ENCODE assay signal across 11 mouse cellular contexts in the genomic region with DNA sequence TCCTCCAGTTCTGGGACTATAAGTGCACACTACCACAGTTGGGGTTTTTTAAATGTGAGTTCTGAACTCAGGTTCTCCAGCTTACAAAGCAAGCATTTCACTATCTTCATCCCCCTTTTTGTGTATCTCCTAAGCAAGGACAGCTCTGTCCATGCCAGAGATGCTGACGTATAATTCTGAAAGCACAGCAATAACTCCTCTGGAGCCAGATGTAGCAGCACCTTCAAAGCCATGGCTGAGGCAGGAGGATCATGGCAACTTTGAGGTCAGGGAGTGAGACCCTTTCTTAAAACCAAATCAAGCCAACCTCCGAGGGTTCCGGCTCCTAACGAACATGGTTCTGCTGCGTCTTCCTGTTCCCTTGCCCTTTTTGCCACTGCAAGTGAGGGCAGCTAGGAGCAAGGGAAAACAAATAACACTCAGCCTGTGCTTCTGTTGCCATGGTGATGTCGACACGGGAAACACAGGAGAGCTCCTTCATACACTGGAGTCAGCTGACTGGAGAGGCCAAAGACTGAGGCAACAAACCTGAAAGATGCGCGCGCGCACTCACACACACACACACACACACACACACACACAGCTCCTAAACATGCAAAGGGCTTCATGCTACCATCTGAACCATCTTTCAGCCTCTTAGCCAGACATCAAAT. TPM values are rescaled to one million over a fixed set of nuclear protein-coding genes. Genes with fewer than 3 reads are reported as not detected.
DNase-seq lines count a peak whose midpoint lies in the region; ATAC-seq and TF ChIP-seq lines count a peak whose summit lies in the region.
"Had no signal": no experiment of that assay in that cellular context is flagged by ENCODE, and none has a peak within 500 bp of the region (broad histone marks: within the 10 kb centered on the region; RNA-seq: fewer than 3 reads in every experiment).

No protein-coding gene starts in this region.

- no peak overlapping the region for H3K4me2 ChIP-seq in kidney, postnatal 0 days (ENCODE audit: low read length)
- no peak overlapping the region for H3K4me2 ChIP-seq in embryonic facial prominence, embryonic 11.5 days (ENCODE audit: low read depth, low read length)
- peak overlapping the region; percentile 5; the same call in 1 of the 2 replicates for H3K4me2 ChIP-seq in midbrain, embryonic 16.5 days (ENCODE audit: low read length)
- H3K4me2 ChIP-seq: embryonic facial prominence, embryonic 13.5 days; liver, embryonic 15.5 days had no signal

- H3K9me3 ChIP-seq in kidney, postnatal 0 days (replicated peaks; ENCODE audit: low read length), result no peaks in the 10 kb centered on the region
- H3K9me3 ChIP-seq in embryonic facial prominence, embryonic 11.5 days (replicated peaks; ENCODE audit: control insufficient read depth, low read length), result no peaks in the 10 kb centered on the region
- no peaks in the 10 kb centered on the region for H3K9me3 ChIP-seq in limb, embryonic 10.5 days (replicated peaks)
- no peaks in the 10 kb centered on the region for H3K9me3 ChIP-seq in midbrain, embryonic 16.5 days (replicated peaks; ENCODE audit: control insufficient read depth, low read length, poor library complexity, severe bottlenecking)
- H3K9me3 ChIP-seq: embryonic facial prominence, embryonic 13.5 days; liver, embryonic 15.5 days had no signal

- H3K4me3 ChIP-seq in kidney, postnatal 0 days (replicated peaks; ENCODE audit: low read depth, low read length), result no peak overlapping the region
- no peak overlapping the region for H3K4me3 ChIP-seq in embryonic facial prominence, embryonic 11.5 days (ENCODE audit: low read depth, low read length)
- no peak overlapping the region for H3K4me3 ChIP-seq in limb, embryonic 10.5 days
- no peak overlapping the region for H3K4me3 ChIP-seq in midbrain, embryonic 16.5 days (ENCODE audit: low read depth, low read length)
- H3K4me3 ChIP-seq: embryonic facial prominence, embryonic 13.5 days; liver, embryonic 15.5 days had no signal

- H3K9ac ChIP-seq in kidney, postnatal 0 days (ENCODE audit: low read depth, low read length), result no peak overlapping the region
- no peak overlapping the region for H3K9ac ChIP-seq in embryonic facial prominence, embryonic 11.5 days (replicated peaks; ENCODE audit: low read length)
- H3K9ac ChIP-seq in midbrain, embryonic 16.5 days (ENCODE audit: low read depth, low read length), result 0 out of 2 replicates have a peak overlapping the region, but pooled peaks have one; percentile 2
- H3K9ac ChIP-seq: embryonic facial prominence, embryonic 13.5 days; liver, embryonic 15.5 days had no signal

- no peaks in the 10 kb centered on the region for H3K4me1 ChIP-seq in kidney, postnatal 0 days (replicated peaks; ENCODE audit: insufficient read depth, low read length)
- H3K4me1 ChIP-seq in embryonic facial prominence, embryonic 11.5 days (ENCODE audit: control insufficient read depth, insufficient read depth, low read length), result no peaks in the 10 kb centered on the region
- peaks cover 29% of the 10 kb centered on the region for H3K4me1 ChIP-seq in limb, embryonic 10.5 days
- H3K4me1 ChIP-seq in midbrain, embryonic 16.5 days (ENCODE audit: control insufficient read depth, insufficient read depth, low read length), result peaks cover 28% of the 10 kb centered on the region
- H3K4me1 ChIP-seq: liver, embryonic 15.5 days had no signal

- ATAC-seq in kidney, postnatal 0 days (replicated peaks; ENCODE audit: low FRiP score, low read depth), result 0 out of 2 replicates have a peak, but pooled peaks have one; percentile 46
- ATAC-seq in embryonic facial prominence, embryonic 11.5 days (replicated peaks; ENCODE audit: insufficient number of reproducible peaks, low FRiP score, low TSS enrichment, low read depth), result peak; percentile 62
- peak; percentile 84 for ATAC-seq in midbrain, embryonic 16.5 days

- TF ChIP-seq CTCF in kidney, postnatal 0 days (IDR thresholded peaks at IDR 0.05; ENCODE audit: low read depth), result no peak

- no peaks in the 10 kb centered on the region for H3K36me3 ChIP-seq in kidney, postnatal 0 days (ENCODE audit: insufficient read depth, low read length)
- H3K36me3 ChIP-seq in embryonic facial prominence, embryonic 11.5 days (replicated peaks; ENCODE audit: control insufficient read depth, insufficient read depth, low read depth, low read length), result no peaks in the 10 kb centered on the region
- no peaks in the 10 kb centered on the region for H3K36me3 ChIP-seq in limb, embryonic 10.5 days
- H3K36me3 ChIP-seq in midbrain, embryonic 16.5 days (ENCODE audit: control insufficient read depth, insufficient read depth, low read length), result no peaks in the 10 kb centered on the region
- H3K36me3 ChIP-seq: embryonic facial prominence, embryonic 13.5 days; liver, embryonic 15.5 days had no signal

- DNase-seq in kidney, postnatal 0 days (ENCODE audit: low spot score), result no peak
- no peak for DNase-seq in kidney, adult 18-20 months
- peak; percentile 60 for DNase-seq in embryonic facial prominence, embryonic 11.5 days (ENCODE audit: low spot score)
- peak; percentile 47 for DNase-seq in limb, embryonic 10.5 days (ENCODE audit: low spot score)
- DNase-seq in frontal cortex, postnatal 36 days (ENCODE audit: low spot score in 2 of 2), result no peak
- DNase-seq in thymus, postnatal 36 days, result no peak
- DNase-seq in cerebellum, postnatal 4 days (ENCODE audit: low spot score in 2 of 2), result no peak
- DNase-seq: kidney, postnatal 10 days had no signal

- WGBS in kidney, postnatal 0 days, result 54% methylated on average over 11 of the region's 11 CpGs
- 52% methylated on average over 11 of the region's 11 CpGs for WGBS in embryonic facial prominence, embryonic 11.5 days
- WGBS in limb, embryonic 10.5 days, result 61% methylated on average over 11 of the region's 11 CpGs
- 19% methylated on average over 11 of the region's 11 CpGs for WGBS in midbrain, embryonic 16.5 days

- no peak overlapping the region for H3K27ac ChIP-seq in kidney, postnatal 0 days
- no peak overlapping the region for H3K27ac ChIP-seq in embryonic facial prominence, embryonic 11.5 days (replicated peaks; ENCODE audit: low read depth, low read length)
- H3K27ac ChIP-seq in limb, embryonic 10.5 days, result peak overlapping the region; percentile 4; the same call in 1 of the 2 replicates
- peak overlapping the region; percentile 86 for H3K27ac ChIP-seq in midbrain, embryonic 16.5 days (ENCODE audit: low read length)
- H3K27ac ChIP-seq: embryonic facial prominence, embryonic 13.5 days; liver, embryonic 15.5 days had no signal

- no peaks in the 10 kb centered on the region for H3K27me3 ChIP-seq in kidney, postnatal 0 days (ENCODE audit: insufficient read depth, low read length)
- H3K27me3 ChIP-seq in embryonic facial prominence, embryonic 11.5 days (ENCODE audit: control insufficient read depth, insufficient read depth, low read length), result no peaks in the 10 kb centered on the region
- H3K27me3 ChIP-seq in limb, embryonic 10.5 days (ENCODE audit: low read depth, poor library complexity, severe bottlenecking), result no peaks in the 10 kb centered on the region
- no peaks in the 10 kb centered on the region for H3K27me3 ChIP-seq in midbrain, embryonic 16.5 days (ENCODE audit: control insufficient read depth, insufficient read depth, low read depth, low read length)
- H3K27me3 ChIP-seq: embryonic facial prominence, embryonic 13.5 days had no signal

RNA-seq across cellular contexts. Expression of a gene that starts 14.0 kb away (rescaled TPM):
- polyA plus RNA-seq in kidney, postnatal 0 days (2015; fragmentation: Nextera tagmentation; extraction: Ambion mirVana), result 0.39 and 0.50 TPM in 2 replicates
- 29.2 and 32.8 TPM in 2 replicates for polyA plus RNA-seq in embryonic facial prominence, embryonic 11.5 days (2014; fragmentation: Nextera tagmentation; extraction: Ambion mirVana)
- 1.4 and 1.5 TPM in 2 replicates for polyA plus RNA-seq in limb, embryonic 10.5 days (2016; fragmentation: Nextera tagmentation; extraction: Ambion mirVana)
- 261 and 296 TPM in 2 replicates for polyA plus RNA-seq in midbrain, embryonic 16.5 days (2015; fragmentation: Nextera tagmentation; extraction: Ambion mirVana)

RNA-seq across cellular contexts. Expression of a gene that starts 16.1 kb away (rescaled TPM):
- 2.0 TPM in 2 replicates for polyA plus RNA-seq in kidney, postnatal 0 days (2015; fragmentation: Nextera tagmentation; extraction: Ambion mirVana)
- 3.0 and 3.4 TPM in 2 replicates for polyA plus RNA-seq in embryonic facial prominence, embryonic 11.5 days (2014; fragmentation: Nextera tagmentation; extraction: Ambion mirVana)
- polyA plus RNA-seq in limb, embryonic 10.5 days (2016; fragmentation: Nextera tagmentation; extraction: Ambion mirVana), result 1.4 and 1.8 TPM in 2 replicates
- 26.7 and 27.7 TPM in 2 replicates for polyA plus RNA-seq in midbrain, embryonic 16.5 days (2015; fragmentation: Nextera tagmentation; extraction: Ambion mirVana)

RNA-seq across cellular contexts. Expression of a gene that starts 20.3 kb away (rescaled TPM):
- polyA plus RNA-seq in kidney, postnatal 0 days (2015; fragmentation: Nextera tagmentation; extraction: Ambion mirVana), result 0.13 and 0.24 TPM in 2 replicates
- polyA plus RNA-seq in embryonic facial prominence, embryonic 11.5 days (2014; fragmentation: Nextera tagmentation; extraction: Ambion mirVana), result 0.14 TPM in 1 of 2 replicates, not detected in the other
- polyA plus RNA-seq in limb, embryonic 10.5 days (2016; fragmentation: Nextera tagmentation; extraction: Ambion mirVana), result 0.29 and 0.51 TPM in 2 replicates
- polyA plus RNA-seq in midbrain, embryonic 16.5 days (2015; fragmentation: Nextera tagmentation; extraction: Ambion mirVana), result 1.5 TPM in 2 replicates
- polyA plus RNA-seq: embryonic facial prominence, embryonic 13.5 days had no signal

RNA-seq across cellular contexts. Expression of a gene that starts 20.9 kb away (rescaled TPM):
- 52.7 and 57.1 TPM in 2 replicates for polyA plus RNA-seq in kidney, postnatal 0 days (2015; fragmentation: Nextera tagmentation; extraction: Ambion mirVana)
- 63.8 and 66.0 TPM in 2 replicates for polyA plus RNA-seq in embryonic facial prominence, embryonic 11.5 days (2014; fragmentation: Nextera tagmentation; extraction: Ambion mirVana)
- polyA plus RNA-seq in limb, embryonic 10.5 days (2016; fragmentation: Nextera tagmentation; extraction: Ambion mirVana), result 71.0 and 77.8 TPM in 2 replicates
- polyA plus RNA-seq in midbrain, embryonic 16.5 days (2015; fragmentation: Nextera tagmentation; extraction: Ambion mirVana), result 55.1 and 56.5 TPM in 2 replicates

RNA-seq across cellular contexts. Expression of a gene that starts 51.0 kb away (rescaled TPM):
- 11.1 and 12.8 TPM in 2 replicates for polyA plus RNA-seq in kidney, postnatal 0 days (2015; fragmentation: Nextera tagmentation; extraction: Ambion mirVana)
- polyA plus RNA-seq in embryonic facial prominence, embryonic 11.5 days (2014; fragmentation: Nextera tagmentation; extraction: Ambion mirVana), result 16.1 and 19.8 TPM in 2 replicates
- polyA plus RNA-seq in limb, embryonic 10.5 days (2016; fragmentation: Nextera tagmentation; extraction: Ambion mirVana), result 5.1 and 6.6 TPM in 2 replicates
- 50.7 and 54.9 TPM in 2 replicates for polyA plus RNA-seq in midbrain, embryonic 16.5 days (2015; fragmentation: Nextera tagmentation; extraction: Ambion mirVana)

Comparison
In these comparisons a context has a peak if more than half of its experiments do, and no peak if none do; other contexts are left out.
1. DNase-seq: peak in embryonic facial prominence, embryonic 11.5 days (single experiment) and limb, embryonic 10.5 days (single experiment); none in kidney, postnatal 0 days (single experiment), kidney, adult 18-20 months (single experiment), frontal cortex, postnatal 36 days (0 of 2), thymus, postnatal 36 days (0 of 2) and cerebellum, postnatal 4 days (0 of 2).
2. H3K27ac ChIP-seq: peak in limb, embryonic 10.5 days (single experiment) and midbrain, embryonic 16.5 days (single experiment); none in kidney, postnatal 0 days (single experiment) and embryonic facial prominence, embryonic 11.5 days (single experiment).
3. RNA of a gene that starts 14.0 kb away (polyA plus RNA-seq): 261 to 296 TPM in midbrain, embryonic 16.5 days and 29.2 to 32.8 TPM in embryonic facial prominence, embryonic 11.5 days; 1.4 to 1.5 TPM in limb, embryonic 10.5 days and 0.39 to 0.50 TPM in kidney, postnatal 0 days; every median in the first group is over 10 times any median in the second.
4. Peak in every context shown above with its lines, with median percentiles within 50 percentile points of each other: ATAC-seq.